Mouse (Mus musculus): ENCODE results near the gene Olfr394. TPM values are rescaled to one million over a fixed set of nuclear protein-coding genes. Genes with fewer than 3 reads are reported as not detected.
"Not testable (repeated sequence)": the region's sequence is repeated elsewhere in the genome, so short reads cannot be mapped to it uniquely, and the experiment has no call there.

Gene Olfr394
- not detected in 2 replicates for polyA plus RNA-seq (2015; fragmentation: Nextera tagmentation; extraction: Ambion mirVana)

GRCm38 (mm10) chr11:73890671-73891070 is at the start of gene Olfr394:
Olfr394 (minus strand) TSS chr11:73890771.
- no peak within 1 kb of the TSS for H3K4me3 ChIP-seq (replicated peaks; ENCODE audit: low read depth, low read length)
- ATAC-seq (replicated peaks; ENCODE audit: low FRiP score, low read depth) = no peak
- no peak within 1 kb of the TSS for H3K9ac ChIP-seq (ENCODE audit: low read depth, low read length)
- H3K4me1 ChIP-seq (replicated peaks; ENCODE audit: insufficient read depth, low read length) = no peaks in the 10 kb centered on the region
- H3K9me3 ChIP-seq (replicated peaks; ENCODE audit: low read length) = no peaks in the 10 kb centered on the region
- DNase-seq (ENCODE audit: low spot score) = no peak
- no peaks in the 10 kb centered on the region for H3K36me3 ChIP-seq (ENCODE audit: insufficient read depth, low read length)
- no peak for TF ChIP-seq CTCF (IDR thresholded peaks at IDR 0.05; ENCODE audit: low read depth)
- no peaks in the 10 kb centered on the region for H3K27me3 ChIP-seq (ENCODE audit: insufficient read depth, low read length)
- no peak within 1 kb of the TSS for H3K27ac ChIP-seq
- 70% methylated on average over 1 of the region's 1 CpGs for WGBS
- no peak within 1 kb of the TSS for H3K4me2 ChIP-seq (ENCODE audit: low read length)

- DNase-seq (ENCODE audit: low spot score) = no peak
- Histone ChIP-seq H3K4me3 (replicated peaks; ENCODE audit: low read depth, low read length) (no peak within 1 kb of the TSS), H3K36me3 (ENCODE audit: insufficient read depth, low read length) (no peaks in the 10 kb centered on the region), H3K4me2 (ENCODE audit: low read length) (no peak within 1 kb of the TSS), H3K9me3 (replicated peaks; ENCODE audit: low read length) (no peaks in the 10 kb centered on the region), H3K4me1 (replicated peaks; ENCODE audit: insufficient read depth, low read length) (no peaks in the 10 kb centered on the region), H3K9ac (ENCODE audit: low read depth, low read length) (no peak within 1 kb of the TSS), H3K27me3 (ENCODE audit: insufficient read depth, low read length) (no peaks in the 10 kb centered on the region), H3K27ac (no peak within 1 kb of the TSS)
- TF ChIP-seq CTCF (IDR thresholded peaks at IDR 0.05; ENCODE audit: low read depth) = no peak
- no peak for ATAC-seq (replicated peaks; ENCODE audit: low FRiP score, low read depth)
Measured at GRCm38 (mm10) chr11:73936377-73936776, 45.8 kb upstream of the Olfr394 start, which contains the start of gene Olfr23. Olfr23 (plus strand) TSS chr11:73936677.

GRCm38 (mm10) chr11:73909199-73909598 is 18.6 kb upstream of the Olfr394 start, which contains the start of gene Olfr395:
Olfr395 (minus strand) TSS chr11:73909299.
- not testable (repeated sequence) for H3K9ac ChIP-seq (ENCODE audit: low read depth, low read length); H3K4me3 ChIP-seq (replicated peaks; ENCODE audit: low read depth, low read length); ATAC-seq (replicated peaks; ENCODE audit: low FRiP score, low read depth); H3K4me1 ChIP-seq (replicated peaks; ENCODE audit: insufficient read depth, low read length); DNase-seq (ENCODE audit: low spot score); H3K27ac ChIP-seq; H3K4me2 ChIP-seq (ENCODE audit: low read length); H3K36me3 ChIP-seq (ENCODE audit: insufficient read depth, low read length); H3K9me3 ChIP-seq (replicated peaks; ENCODE audit: low read length); H3K27me3 ChIP-seq (ENCODE audit: insufficient read depth, low read length)
- 74% methylated on average over 4 of the region's 4 CpGs for WGBS

DNA sequence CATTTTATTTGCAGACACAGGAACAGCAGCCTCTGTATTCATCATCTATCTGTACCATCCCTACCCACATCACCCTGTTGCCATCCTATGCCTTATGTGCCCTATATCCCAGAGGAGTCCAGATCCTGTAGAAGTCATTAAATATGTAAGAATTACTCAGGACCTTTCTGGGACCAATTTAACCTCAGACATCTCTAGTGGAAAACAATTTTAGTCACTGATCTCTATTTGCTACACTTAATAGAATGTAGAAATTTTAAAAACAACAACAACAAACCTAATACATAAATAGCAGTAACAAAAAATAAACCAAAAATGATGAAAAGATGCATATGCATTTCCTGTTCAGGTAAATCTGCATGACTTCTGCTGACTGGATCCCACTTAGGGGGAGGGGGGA is 39.2 kb downstream of the Olfr394 start, which contains the start of gene Olfr393:
Gene Olfr393 (minus strand): TSS at position 101 of the 400 bp plus-strand sequence.
- Histone ChIP-seq H3K36me3 (ENCODE audit: insufficient read depth, low read length) (no peaks in the 10 kb centered on the region), H3K27me3 (ENCODE audit: insufficient read depth, low read length) (no peaks in the 10 kb centered on the region), H3K27ac (no peak within 1 kb of the TSS), H3K4me3 (replicated peaks; ENCODE audit: low read depth, low read length) (no peak within 1 kb of the TSS), H3K9ac (ENCODE audit: low read depth, low read length) (no peak within 1 kb of the TSS), H3K4me2 (ENCODE audit: low read length) (no peak within 1 kb of the TSS), H3K4me1 (replicated peaks; ENCODE audit: insufficient read depth, low read length) (no peaks in the 10 kb centered on the region), H3K9me3 (replicated peaks; ENCODE audit: low read length) (no peaks in the 10 kb centered on the region)
- no peak for DNase-seq (ENCODE audit: low spot score)
- TF ChIP-seq CTCF (IDR thresholded peaks at IDR 0.05; ENCODE audit: low read depth) = no peak
- ATAC-seq (replicated peaks; ENCODE audit: low FRiP score, low read depth) = no peak

Other genes with a start within 250 kb of the Olfr394 start
- gene Zfp735, start 202.0 kb downstream of the Olfr394 start, polyA plus RNA-seq (2015; fragmentation: Nextera tagmentation; extraction: Ambion mirVana) = not detected in 2 replicates
- not detected in 2 replicates for gene Olfr389, start 110.1 kb downstream of the Olfr394 start, polyA plus RNA-seq (2015; fragmentation: Nextera tagmentation; extraction: Ambion mirVana)
- not detected in 2 replicates for gene Olfr390, start 107.8 kb downstream of the Olfr394 start, polyA plus RNA-seq (2015; fragmentation: Nextera tagmentation; extraction: Ambion mirVana)
- not detected in 2 replicates for gene Olfr391-ps, start 87.7 kb downstream of the Olfr394 start, polyA plus RNA-seq (2015; fragmentation: Nextera tagmentation; extraction: Ambion mirVana)
- not detected in 2 replicates for gene Olfr392, start 73.7 kb downstream of the Olfr394 start, polyA plus RNA-seq (2015; fragmentation: Nextera tagmentation; extraction: Ambion mirVana)
- not detected in 2 replicates for gene Olfr393, start 39.3 kb downstream of the Olfr394 start, polyA plus RNA-seq (2015; fragmentation: Nextera tagmentation; extraction: Ambion mirVana)
- gene Olfr395, start 18.5 kb upstream of the Olfr394 start, polyA plus RNA-seq (2015; fragmentation: Nextera tagmentation; extraction: Ambion mirVana) = not detected in 2 replicates
- not detected in 2 replicates for gene Olfr23, start 45.9 kb upstream of the Olfr394 start, polyA plus RNA-seq (2015; fragmentation: Nextera tagmentation; extraction: Ambion mirVana)
- gene Olfr397, start 70.0 kb upstream of the Olfr394 start, polyA plus RNA-seq (2015; fragmentation: Nextera tagmentation; extraction: Ambion mirVana) = not detected in 2 replicates
- gene Olfr398, start 99.6 kb upstream of the Olfr394 start, polyA plus RNA-seq (2015; fragmentation: Nextera tagmentation; extraction: Ambion mirVana) = not detected in 2 replicates
- gene Olfr139, start 165.8 kb upstream of the Olfr394 start, polyA plus RNA-seq (2015; fragmentation: Nextera tagmentation; extraction: Ambion mirVana) = not detected in 2 replicates
- gene Olfr399, start 165.8 kb upstream of the Olfr394 start, polyA plus RNA-seq (2015; fragmentation: Nextera tagmentation; extraction: Ambion mirVana) = not detected in 2 replicates
- gene Zfp616, start 179.2 kb upstream of the Olfr394 start, polyA plus RNA-seq (2015; fragmentation: Nextera tagmentation; extraction: Ambion mirVana) = 0.17 and 0.19 TPM in 2 replicates
- not detected in 2 replicates for gene Olfr401, start 222.9 kb upstream of the Olfr394 start, polyA plus RNA-seq (2015; fragmentation: Nextera tagmentation; extraction: Ambion mirVana)

All from kidney, postnatal 0 days (tissue).